ENCODE assay signal across 9 mouse cellular contexts in the genomic region with DNA sequence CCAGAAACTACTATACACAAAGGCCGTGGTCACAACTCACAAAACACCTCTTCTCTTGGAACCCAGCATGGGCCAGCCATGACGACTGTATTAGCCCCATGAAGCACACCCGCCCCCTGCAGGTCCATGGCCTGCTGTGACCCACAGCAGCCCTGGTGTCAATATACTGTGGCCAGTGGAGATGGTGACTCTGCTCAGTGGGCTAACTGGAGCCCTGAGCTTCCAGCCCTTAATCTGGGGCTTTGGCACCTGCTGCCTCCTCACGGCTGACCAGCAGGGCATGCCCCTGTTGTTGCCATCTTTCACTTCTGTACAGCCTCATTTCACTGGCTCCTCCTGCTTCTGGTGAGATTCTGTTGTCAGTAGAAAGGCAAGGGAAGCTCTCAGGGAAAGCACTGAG. TPM values are rescaled to one million over a fixed set of nuclear protein-coding genes. Genes with fewer than 3 reads are reported as not detected.
DNase-seq lines count a peak whose midpoint lies in the region; ATAC-seq and TF ChIP-seq lines count a peak whose summit lies in the region.
"Had no signal": no experiment of that assay in that cellular context is flagged by ENCODE, and none has a peak within 500 bp of the region (broad histone marks: within the 10 kb centered on the region; RNA-seq: fewer than 3 reads in every experiment).

No protein-coding gene starts in this region.

- peak; percentile 53 for DNase-seq in adrenal gland, adult 2 months
- DNase-seq in adrenal gland, adult 18-20 months (ENCODE audit: low spot score in 2 of 2), result no peak
- DNase-seq in lung, postnatal 0 days (ENCODE audit: low spot score), result no peak
- no peak for DNase-seq in lung, adult 2 months
- peak; percentile 67 to 73 for DNase-seq in heart, adult 18-20 months
- no peak for DNase-seq in right cerebral cortex, postnatal 14 days

- no peak for TF ChIP-seq POLR2A in lung, adult 2 months (IDR thresholded peaks at IDR 0.05; ENCODE audit: borderline replicate concordance, extremely low read depth, low read depth, low read length)
- no peak for TF ChIP-seq POLR2A in myocyte (IDR thresholded peaks at IDR 0.05; ENCODE audit: insufficient read length, low read depth)

- peak overlapping the region; percentile 91; the same call in 1 of the 2 replicates for H3K4me2 ChIP-seq in lung, postnatal 0 days (replicated peaks; ENCODE audit: low read depth, low read length)
- peak overlapping the region; percentile 95 for H3K4me2 ChIP-seq in myocyte (ENCODE audit: low read depth)

- no peak overlapping the region for H3K9ac ChIP-seq in lung, postnatal 0 days (replicated peaks; ENCODE audit: low read depth)

- no peaks in the 10 kb centered on the region for H3K9me3 ChIP-seq in lung, postnatal 0 days (ENCODE audit: low read length)

- peak; percentile 41 for TF ChIP-seq CTCF in lung, postnatal 0 days (IDR thresholded peaks at IDR 0.05)
- TF ChIP-seq CTCF in lung, adult 2 months (IDR thresholded peaks at IDR 0.05; ENCODE audit: insufficient read depth, low read length), result no peak

- no peak for TF ChIP-seq EP300 in lung, postnatal 0 days (IDR thresholded peaks at IDR 0.05)

- no peaks in the 10 kb centered on the region for H3K27me3 ChIP-seq in lung, postnatal 0 days (replicated peaks; ENCODE audit: insufficient read depth, low read length)
- no peaks in the 10 kb centered on the region for H3K27me3 ChIP-seq in myocyte (ENCODE audit: control insufficient read depth, insufficient read depth, insufficient read length)

- no peak overlapping the region for H3ac ChIP-seq in myocyte (ENCODE audit: control insufficient read depth, insufficient read length)

- peaks cover 73% of the 10 kb centered on the region for H3K79me2 ChIP-seq in myocyte (ENCODE audit: control insufficient read depth, insufficient read depth)

- WGBS in lung, postnatal 0 days, result 74% methylated on average over 4 of the region's 4 CpGs
- 73% methylated on average over 4 of the region's 4 CpGs for WGBS in lung, adult 2 months

- ATAC-seq in lung, postnatal 0 days, result no peak
- ATAC-seq in erythroid progenitor cell, adult 5-6 weeks (replicated peaks; ENCODE audit: low FRiP score, poor library complexity, severe bottlenecking), result no peak

- H3K4me1 ChIP-seq in lung, postnatal 0 days (ENCODE audit: insufficient read depth, low read depth, low read length), result peaks cover 13% of the 10 kb centered on the region; the same call in 1 of the 2 replicates
- peaks cover 18% of the 10 kb centered on the region for H3K4me1 ChIP-seq in lung, adult 2 months (ENCODE audit: control insufficient read depth, insufficient read depth, low read length)

- H3K27ac ChIP-seq in lung, postnatal 0 days (ENCODE audit: low read length), result peak overlapping the region; percentile 44; the same call in 1 of the 2 replicates

- H3K36me3 ChIP-seq in lung, postnatal 0 days (ENCODE audit: insufficient read depth, low read length), result no peaks in the 10 kb centered on the region
- H3K36me3 ChIP-seq in myocyte (ENCODE audit: control insufficient read depth, insufficient read depth), result no peaks in the 10 kb centered on the region

- no peak overlapping the region for H3K4me3 ChIP-seq in lung, postnatal 0 days (ENCODE audit: low read depth, low read length)
- H3K4me3 ChIP-seq in lung, adult 2 months (replicated peaks; ENCODE audit: extremely low read depth, low read depth, low read length), result no peak overlapping the region
- H3K4me3 ChIP-seq in myocyte, result no peak overlapping the region

TF ChIP-seq in myocyte, 11 proteins besides CTCF, POLR2A, EP300 and RAD21:
- TF ChIP-seq TCF3 (IDR thresholded peaks at IDR 0.05; ENCODE audit: insufficient read length, low read depth) (no peak), TCF12 (IDR thresholded peaks at IDR 0.05; ENCODE audit: insufficient read depth, poor library complexity, severe bottlenecking) (peak; percentile 13), MAX (IDR thresholded peaks at IDR 0.05; ENCODE audit: low read depth) (no peak), MYOD1 (IDR thresholded peaks at IDR 0.05; ENCODE audit: control insufficient read depth in 1 of 3, insufficient read length in 2 of 3, low read depth in 2 of 3) (peak in 2 of 3 experiments; percentile 80 to 89), POLR2AphosphoS2 (IDR thresholded peaks at IDR 0.05; ENCODE audit: insufficient read length, low read depth) (no peak), SRF (IDR thresholded peaks at IDR 0.05; ENCODE audit: control insufficient read depth, insufficient read length, low read depth) (no peak), MYOG (IDR thresholded peaks at IDR 0.05; ENCODE audit: control insufficient read depth in 1 of 3, insufficient read depth in 1 of 3, insufficient read length in 2 of 3, low read depth in 2 of 3) (peak; percentile 36 to 86 (median 62)), E2F4 (IDR thresholded peaks at IDR 0.05; ENCODE audit: insufficient read depth) (no peak), REST (IDR thresholded peaks at IDR 0.05; ENCODE audit: insufficient read depth, insufficient read length) (no peak), CEBPB (IDR thresholded peaks at IDR 0.05; ENCODE audit: insufficient read depth, poor library complexity, severe bottlenecking) (no peak), USF1 (IDR thresholded peaks at IDR 0.05; ENCODE audit: low read depth) (no peak)

RNA-seq across cellular contexts. Expression of a gene that starts 4.2 kb away (rescaled TPM):
- 10 to 100 TPM; 27.4 to 35.9 TPM for total RNA-seq in adrenal gland, adult 2 months (2021)
- polyA plus RNA-seq in adrenal gland, adult 2 months (2012; rRNA removed), result 25.8 and 38.6 TPM in 2 replicates
- total RNA-seq in adrenal gland, adult 18-20 months (2021), result 10 to 100 TPM; 19.1 to 30.6 TPM
- polyA plus RNA-seq in lung, postnatal 0 days (2015; fragmentation: Nextera tagmentation; extraction: Ambion mirVana), result 28.5 and 28.6 TPM in 2 replicates
- polyA plus RNA-seq in lung, adult 2 months (2012; rRNA removed), result 37.1 and 43.5 TPM in 2 replicates
- total RNA-seq in heart, adult 18-20 months (2021), result 10 to 100 TPM; 11.2 to 14.0 TPM
- polyA plus RNA-seq in myocyte (2012; fragmentation: generic; extraction: Trizol), result 39.6 TPM
- total RNA-seq in erythroid progenitor cell, adult 5-6 weeks (2015; ENCODE audit: low replicate concordance), result 6.5 and 9.6 TPM in 2 replicates
- total RNA-seq in erythroid progenitor cell, adult 5-6 weeks (2017; ENCODE audit: low replicate concordance), result 12.2 and 13.4 TPM in 2 replicates

RNA-seq across cellular contexts. Expression of a gene that starts 32.5 kb away (rescaled TPM):
- total RNA-seq in adrenal gland, adult 2 months (2021), result not detected
- 0.13 and 0.45 TPM in 2 replicates for polyA plus RNA-seq in adrenal gland, adult 2 months (2012; rRNA removed)
- total RNA-seq in adrenal gland, adult 18-20 months (2021), result not detected
- polyA plus RNA-seq in lung, postnatal 0 days (2015; fragmentation: Nextera tagmentation; extraction: Ambion mirVana), result 0.81 and 1.1 TPM in 2 replicates
- 1.7 and 2.5 TPM in 2 replicates for polyA plus RNA-seq in lung, adult 2 months (2012; rRNA removed)
- total RNA-seq in heart, adult 18-20 months (2021), result under 1 TPM in 1 of 2 experiments, not detected in 1; 0.26 TPM
- 0.02 TPM for polyA plus RNA-seq in myocyte (2012; fragmentation: generic; extraction: Trizol)
- not detected in 2 replicates for total RNA-seq in erythroid progenitor cell, adult 5-6 weeks (2015; ENCODE audit: low replicate concordance)
- not detected in 2 replicates for total RNA-seq in erythroid progenitor cell, adult 5-6 weeks (2017; ENCODE audit: low replicate concordance)
- total RNA-seq: megakaryocyte progenitor cell, adult 5-6 weeks had no signal

Comparison
In these comparisons a context has a peak if more than half of its experiments do, and no peak if none do; other contexts are left out.
1. DNase-seq: peak in adrenal gland, adult 2 months (single experiment) and heart, adult 18-20 months (2 of 2); none in adrenal gland, adult 18-20 months (0 of 2), lung, postnatal 0 days (single experiment), lung, adult 2 months (single experiment) and right cerebral cortex, postnatal 14 days (single experiment).